Mouse (Mus musculus) small intestine, adult 2 months (tissue): ENCODE data around the gene D330020A13Rik.

Source experiments
- CTCF ChIP-seq: fragments of 200-500 bp; IDR thresholded peaks from 2 replicates; pipeline ENCODE4 v1.5.1; 2012; ENCODE audit warnings: low read depth, mild to moderate bottlenecking, control low read depth, inconsistent platforms, low read length, moderate library complexity, mixed read lengths; ENCODE audit not compliant: insufficient replicate concordance, insufficient read length; ENCODE audit errors: extremely low read depth
- POLR2A ChIP-seq: fragments of 200-500 bp; IDR thresholded peaks from 2 replicates; pipeline ENCODE4 v1.6.1; 2012; ENCODE audit warnings: low read depth, mild to moderate bottlenecking, control low read depth, inconsistent platforms, low read length, moderate library complexity

DNA sequence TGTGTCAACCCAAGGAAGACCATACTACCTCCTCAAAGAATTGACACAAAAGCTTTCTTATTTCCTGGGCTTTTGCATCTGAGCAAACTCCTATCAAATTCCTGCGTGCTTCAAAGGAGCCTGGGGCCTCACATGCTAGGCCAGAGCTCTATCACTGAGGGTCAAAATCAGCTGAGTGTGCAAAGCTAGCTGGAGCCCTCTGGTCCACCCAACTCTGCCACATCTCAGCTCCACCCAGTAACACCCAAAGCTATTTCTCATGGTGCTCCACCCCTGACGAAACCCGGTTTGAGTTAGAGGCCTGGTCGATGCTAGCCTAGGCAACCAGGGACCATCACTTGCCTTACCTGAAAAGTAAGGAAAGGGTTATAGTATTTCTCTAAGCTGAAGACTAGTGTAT, 39.0 kb upstream of the D330020A13Rik start:
- TF ChIP-seq CTCF (no peak), POLR2A (no peak)
